Mouse (Mus musculus) mouse trophoblast stem cell (cell line): Measurements from ENCODE around the gene Grin2a.

Source experiments
- in situ Hi-C, 2 experiments: fragments of 300-500 bp; cut with MseI, MboI; formaldehyde crosslinking; loops; 2 replicates in 1 of 2; 3 replicates in 1 of 2; pipeline ENCODE4 v1.15.1; 2025

The Grin2a gene

DNA sequence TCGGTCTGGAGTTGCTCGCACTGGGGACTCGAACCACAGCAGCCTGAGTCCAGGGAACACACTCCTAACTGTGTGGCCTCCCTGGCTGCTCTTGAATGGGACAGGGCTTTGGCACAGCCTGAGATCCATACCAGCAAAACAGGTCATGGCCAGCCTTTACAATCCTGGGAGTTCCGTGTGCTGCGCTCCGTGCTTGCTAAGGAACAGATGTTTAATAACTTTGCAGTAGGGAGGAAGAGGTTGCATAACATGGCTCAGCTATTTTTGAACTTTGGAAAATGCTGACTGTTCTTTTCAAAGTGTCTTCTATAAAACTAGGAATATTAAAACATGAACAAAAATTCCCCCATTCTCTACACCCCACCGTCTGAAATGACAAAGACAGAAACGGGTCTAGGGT, 238.5 kb downstream of the Grin2a start:
- in situ Hi-C loops, result no loop called here

DNA sequence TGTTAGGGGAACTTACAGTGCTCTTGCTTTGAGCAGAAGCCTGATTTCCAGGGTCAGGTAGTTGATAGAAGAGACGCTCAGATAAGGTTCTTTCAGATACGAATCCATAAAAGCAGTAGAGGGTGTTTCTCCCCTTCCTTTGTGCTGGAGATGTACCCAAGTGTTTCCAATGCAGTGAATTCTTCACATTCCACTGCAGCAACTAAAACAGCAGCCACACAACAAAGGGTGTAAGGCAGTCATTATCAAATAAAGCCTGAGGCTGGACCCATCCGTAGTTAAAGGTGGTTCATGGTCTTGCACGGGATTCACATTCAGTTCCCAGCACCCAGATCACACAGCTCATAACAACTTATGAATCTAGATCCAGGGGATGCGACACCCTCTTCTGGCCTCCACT, 241.3 kb downstream of the Grin2a start:
- in situ Hi-C loops, result no loop called here

DNA sequence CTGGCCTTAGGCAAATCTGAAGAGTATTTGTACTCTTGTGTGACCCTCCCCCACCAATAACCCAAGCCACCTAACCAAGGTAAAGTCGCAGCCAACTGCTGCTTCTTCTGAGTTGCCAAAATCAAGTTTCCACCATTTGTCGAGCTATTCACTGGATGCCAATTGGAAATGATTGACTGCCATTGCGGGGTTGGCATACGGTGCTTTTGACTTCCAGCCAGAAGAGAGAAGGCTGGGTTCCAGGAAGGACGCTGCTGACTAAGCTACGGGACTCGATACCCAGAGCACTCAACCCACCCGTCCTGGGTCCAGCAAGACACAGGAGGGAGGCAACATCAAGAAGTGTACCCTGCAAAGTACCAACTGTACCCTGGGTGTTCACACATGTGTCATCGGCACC, 242.3 kb downstream of the Grin2a start:
- in situ Hi-C loops, result no loop called here

DNA sequence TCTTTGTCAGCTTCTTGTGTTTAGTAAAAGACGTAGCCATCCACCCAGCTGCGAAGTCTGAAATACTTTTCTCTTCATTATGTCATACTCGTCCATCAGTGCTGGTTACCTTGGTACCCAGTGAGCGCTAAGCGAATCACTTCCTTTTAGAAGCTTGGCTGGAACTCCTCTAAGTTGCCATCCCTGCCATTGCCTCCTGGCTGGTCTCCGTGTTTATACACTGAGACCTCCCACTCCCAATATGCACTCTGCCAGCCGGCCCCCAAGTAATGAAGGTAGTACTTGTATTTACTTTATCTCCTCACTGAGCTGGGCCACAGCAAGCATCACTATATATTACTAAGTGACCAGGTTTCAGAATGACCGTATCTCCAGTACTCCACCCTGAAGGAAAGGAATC, 242.8 kb downstream of the Grin2a start:
- in situ Hi-C loops, result no loop called here

DNA sequence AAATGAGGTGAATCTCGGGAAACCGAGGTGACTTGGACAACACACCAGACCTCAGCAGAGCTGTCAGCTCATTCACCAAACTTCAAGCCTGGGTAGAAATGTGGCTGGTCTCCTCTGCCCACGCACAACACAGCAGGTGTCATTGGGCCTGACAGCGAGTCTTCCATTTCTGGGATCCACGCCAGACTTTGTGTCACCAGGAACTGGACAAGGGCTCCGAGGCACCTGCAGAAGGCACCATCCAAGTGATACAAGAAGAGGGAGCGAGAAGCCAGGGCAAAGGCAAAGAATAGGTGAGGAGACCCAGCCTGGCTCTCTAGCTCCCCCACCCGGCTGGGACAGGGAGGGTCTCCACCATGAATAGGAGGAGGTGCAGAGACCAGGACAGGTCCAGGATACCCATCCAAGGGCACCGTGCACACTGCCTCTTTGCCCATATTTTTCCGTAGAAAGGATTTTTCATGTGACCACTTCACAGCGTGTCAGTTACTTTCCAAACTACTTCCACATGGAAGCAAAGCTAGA, 244.3 kb downstream of the Grin2a start:
- in situ Hi-C loops, result no loop called here

DNA sequence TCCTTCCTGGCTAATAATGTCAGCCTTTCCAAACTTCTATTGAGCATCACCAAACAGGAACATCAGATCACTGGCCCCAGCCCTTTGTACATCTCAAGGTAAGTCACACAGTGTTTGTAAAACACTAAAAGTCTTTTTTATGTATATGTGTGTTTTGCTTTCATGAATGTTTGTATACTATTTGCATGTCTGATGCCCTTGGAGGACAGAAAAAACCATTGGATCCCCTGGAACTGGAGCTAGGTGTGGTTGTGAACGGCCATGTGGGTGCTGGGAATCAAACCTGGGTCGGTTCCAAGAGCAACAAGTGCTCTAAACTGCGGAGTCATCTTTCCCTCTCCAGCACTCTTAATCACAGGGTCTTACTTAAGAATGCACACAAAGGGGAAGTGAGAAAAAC, 245.7 kb downstream of the Grin2a start:
- in situ Hi-C loops, result loop anchor here in 1 of 2 experiments (25.0 kb wide), 1 partner anchor 737 kb away; no protein-coding TSS in a partner anchor

DNA sequence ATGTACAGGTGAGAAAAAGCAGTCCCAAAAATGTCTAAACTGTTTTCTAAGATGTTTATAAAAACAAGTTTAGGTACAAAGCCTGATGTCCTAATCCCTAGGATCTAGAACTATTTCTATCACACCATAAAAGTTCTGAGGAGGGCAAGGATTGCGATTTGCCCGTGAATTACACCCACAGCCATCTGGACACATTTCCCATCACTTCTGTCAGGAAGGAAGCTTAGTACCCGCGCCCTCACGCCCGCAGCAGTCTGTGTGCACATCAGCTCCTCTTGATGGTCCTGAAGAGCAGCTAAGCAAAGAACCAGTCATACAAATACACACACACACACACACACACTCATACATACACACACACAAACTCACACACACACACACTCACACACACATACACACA, 252.9 kb downstream of the Grin2a start:
- in situ Hi-C loops, result loop anchor here in 1 of 2 experiments (25.0 kb wide), 1 partner anchor 730 kb away; no protein-coding TSS in a partner anchor

DNA sequence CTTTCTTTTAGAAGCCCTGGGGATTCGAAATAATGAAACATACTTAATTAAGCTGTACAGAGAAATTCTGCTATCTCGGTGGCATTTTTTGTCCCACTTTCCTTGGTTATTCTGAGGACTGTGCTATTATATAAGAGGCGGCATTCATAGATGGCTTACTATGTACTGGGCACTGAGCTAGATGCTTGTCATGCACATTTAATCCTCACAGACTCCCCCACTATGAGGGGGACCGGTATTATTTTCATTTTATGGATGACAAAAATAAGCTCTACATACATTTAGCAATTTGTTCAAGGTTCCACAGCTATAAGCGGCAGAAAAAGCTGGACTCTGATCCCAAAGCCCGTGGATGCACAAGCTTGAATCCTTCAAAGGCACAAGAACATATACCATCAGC, 256.7 kb downstream of the Grin2a start:
- in situ Hi-C loops, result loop anchor here (10.0 to 25.0 kb wide), 2 partner anchors 726 to 854 kb away; no protein-coding TSS in a partner anchor

DNA sequence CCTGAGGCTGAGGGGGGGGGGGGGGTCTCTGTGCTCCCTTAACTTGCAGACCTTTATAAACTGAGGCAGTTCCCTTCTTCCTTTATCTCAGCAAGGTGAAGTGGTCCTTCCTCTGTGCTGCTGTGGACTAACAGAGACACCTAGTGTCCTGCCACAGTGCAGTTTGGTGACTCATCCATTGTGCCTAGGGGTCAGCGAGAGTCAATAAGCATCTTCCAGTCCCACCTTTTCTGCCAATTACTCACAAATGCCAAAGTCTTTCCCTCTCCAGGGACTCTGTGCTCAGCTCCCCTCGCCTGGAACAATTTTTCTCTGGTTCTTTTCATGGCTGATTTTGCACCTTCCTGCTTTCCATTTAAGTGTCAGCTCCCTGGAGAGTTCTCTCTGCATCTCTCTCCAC, 258.2 kb downstream of the Grin2a start:
- in situ Hi-C loops, result loop anchor here (10.0 to 25.0 kb wide), 2 partner anchors 725 to 852 kb away; no protein-coding TSS in a partner anchor

DNA sequence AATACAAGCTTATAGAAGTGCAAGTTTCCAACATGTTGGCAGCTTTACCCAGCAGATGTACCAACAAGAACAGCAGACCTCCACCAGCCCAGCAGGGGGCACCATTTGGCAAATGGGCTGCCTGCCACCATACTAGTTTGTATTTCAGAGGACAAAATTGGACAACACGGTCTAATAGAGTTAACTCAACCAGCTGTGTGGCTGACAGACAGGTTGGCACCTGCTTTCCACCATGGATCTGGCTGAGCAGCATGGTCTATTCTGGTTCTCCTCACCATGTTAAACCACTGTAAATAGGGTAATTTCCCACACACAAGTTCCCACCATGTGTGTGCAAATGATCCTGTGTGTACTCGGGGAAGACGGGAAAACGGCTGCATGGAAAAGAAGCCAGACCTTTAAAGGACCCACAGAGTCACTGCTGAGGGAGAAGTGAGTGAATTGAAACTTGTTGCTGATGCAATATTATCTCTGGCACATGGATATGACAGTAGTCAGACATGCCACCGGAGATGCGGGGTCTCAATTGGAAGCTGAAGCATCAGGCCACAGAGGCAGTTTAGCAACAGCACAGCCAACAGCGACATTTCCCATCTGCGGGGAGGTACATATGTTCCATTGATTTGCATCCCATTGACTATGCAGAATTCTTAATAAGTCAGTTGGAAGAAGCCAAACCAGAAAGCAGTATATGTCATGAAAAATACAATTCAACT, 259.8 kb downstream of the Grin2a start:
- in situ Hi-C loops, result loop anchor here (10.0 to 25.0 kb wide), 2 partner anchors 723 to 851 kb away; no protein-coding TSS in a partner anchor

DNA sequence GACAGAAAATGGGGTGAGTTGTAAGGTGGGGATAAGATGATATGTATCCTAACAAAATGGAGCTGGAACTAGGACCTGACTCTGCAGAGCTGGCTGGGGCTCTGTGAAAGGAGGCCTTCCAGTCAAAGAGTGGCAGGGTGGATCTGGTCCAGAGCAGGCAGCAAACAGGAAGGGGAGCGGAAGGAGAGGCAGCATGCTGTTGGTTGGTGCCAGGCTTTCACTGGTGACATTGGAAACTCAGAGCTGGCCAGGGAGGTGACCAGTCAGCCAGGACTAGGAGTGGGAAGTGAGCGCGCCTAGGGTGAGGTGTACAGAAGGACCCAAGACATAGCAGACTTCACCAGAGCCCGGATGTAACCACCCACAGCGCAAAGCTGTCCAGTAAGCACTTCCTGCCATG, 267.8 kb downstream of the Grin2a start:
- in situ Hi-C loops, result loop anchor here in 1 of 2 experiments (25.0 kb wide), 1 partner anchor 715 kb away; no protein-coding TSS in a partner anchor

DNA sequence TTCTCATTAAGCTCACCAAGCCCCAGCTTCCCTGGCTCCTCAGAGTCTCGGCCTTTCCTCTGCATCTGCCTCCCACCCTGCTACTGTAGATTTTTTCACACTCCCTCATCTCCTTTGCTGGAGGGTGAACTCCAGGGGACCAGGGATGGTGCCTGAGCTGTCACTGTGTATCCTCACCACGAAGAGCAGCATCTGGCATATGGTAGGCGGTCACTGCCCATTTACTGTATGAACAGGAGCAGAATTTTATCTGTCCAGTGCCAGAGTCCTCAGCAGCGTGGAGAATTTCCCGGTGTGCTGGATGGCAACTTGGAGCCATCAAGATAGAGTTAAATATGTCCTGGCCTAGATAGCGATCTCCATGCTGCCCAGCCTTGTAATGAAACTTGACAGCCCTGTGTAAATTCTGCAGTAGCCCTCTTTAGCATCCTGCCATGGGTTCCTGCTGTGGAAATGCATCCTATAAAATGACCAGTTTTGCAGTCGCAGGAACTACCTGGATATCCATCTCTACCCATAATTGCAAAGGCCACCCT, 269.7 kb downstream of the Grin2a start:
- in situ Hi-C loops, result loop anchor here in 1 of 2 experiments (25.0 kb wide), 1 partner anchor 713 kb away; no protein-coding TSS in a partner anchor

DNA sequence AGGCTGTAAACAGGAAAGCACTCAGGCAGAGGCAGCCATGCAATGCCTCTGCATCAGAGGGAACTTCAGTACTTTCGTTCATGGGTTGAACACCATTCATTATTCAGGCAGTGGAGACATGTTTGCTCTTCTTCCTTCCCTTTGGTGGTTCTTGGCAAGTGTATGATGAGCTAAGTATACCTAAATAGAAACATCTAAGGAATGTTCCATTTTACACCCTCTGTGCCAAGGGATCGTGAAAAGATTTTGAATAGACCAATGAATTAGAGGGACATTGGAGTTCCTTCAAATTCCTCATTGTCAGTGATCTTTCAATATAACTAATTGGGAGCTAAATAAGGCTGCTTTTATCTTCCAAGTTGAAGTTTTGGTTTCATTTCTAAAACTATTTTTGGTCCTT, 284.0 kb downstream of the Grin2a start:
- in situ Hi-C loops, result no loop called here

DNA sequence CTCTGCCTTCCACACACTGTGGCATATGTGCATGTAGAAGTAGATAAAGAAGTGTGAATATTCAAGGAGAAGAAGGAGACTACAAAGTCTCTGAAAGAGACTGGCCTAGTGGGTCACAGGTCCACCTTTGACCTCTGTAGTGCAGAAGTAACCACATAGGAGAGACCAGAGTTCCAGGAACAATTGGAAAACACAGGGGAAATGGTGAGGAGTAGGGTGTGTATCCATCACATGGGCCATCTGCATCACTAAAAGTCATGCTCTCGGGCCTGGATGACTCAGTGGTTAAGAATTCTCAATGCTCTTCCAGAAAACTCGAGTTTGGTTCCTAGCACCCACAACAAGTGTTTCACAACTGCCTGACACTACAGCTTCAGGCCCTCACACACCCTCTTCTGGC, 285.4 kb downstream of the Grin2a start:
- in situ Hi-C loops, result no loop called here

DNA sequence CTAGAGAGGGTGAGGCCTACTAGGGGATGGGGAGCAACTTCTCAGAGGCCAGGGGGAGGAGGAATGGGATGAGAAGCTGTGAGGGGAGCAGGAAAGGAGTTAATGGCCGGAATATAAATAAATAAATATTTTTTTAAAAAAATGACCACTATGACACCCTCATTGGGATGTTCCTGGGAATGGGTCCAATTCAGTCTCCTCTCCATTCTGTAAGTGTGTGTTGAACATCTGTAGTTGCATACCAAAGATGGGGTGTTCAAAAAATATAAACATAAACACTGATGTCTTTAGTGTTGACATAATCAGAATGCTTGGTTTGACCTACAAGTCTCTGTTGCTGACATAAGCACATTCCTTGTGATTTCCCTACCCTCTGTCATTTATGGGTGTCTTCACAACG, 298.2 kb downstream of the Grin2a start:
- in situ Hi-C loops, result no loop called here

DNA sequence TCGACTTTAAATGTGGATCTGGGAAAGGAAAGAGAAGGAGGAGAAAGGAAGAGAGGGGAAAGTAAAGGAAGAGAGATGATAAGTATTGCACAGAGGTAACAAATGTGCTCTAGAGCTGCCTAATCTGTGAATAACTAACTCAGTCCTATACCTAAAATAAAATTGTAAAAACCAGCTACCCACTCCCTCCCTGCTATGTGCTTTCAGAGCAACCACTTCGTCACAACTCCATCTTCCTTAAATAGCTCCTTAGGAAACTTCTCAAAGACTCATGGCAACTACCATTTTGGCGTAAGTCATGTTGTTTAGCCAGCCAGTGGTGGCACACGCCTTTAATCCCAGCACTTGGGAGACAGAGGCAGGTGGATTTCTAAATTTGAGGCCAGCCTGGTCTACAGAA, 301.3 kb downstream of the Grin2a start:
- in situ Hi-C loops, result no loop called here

DNA sequence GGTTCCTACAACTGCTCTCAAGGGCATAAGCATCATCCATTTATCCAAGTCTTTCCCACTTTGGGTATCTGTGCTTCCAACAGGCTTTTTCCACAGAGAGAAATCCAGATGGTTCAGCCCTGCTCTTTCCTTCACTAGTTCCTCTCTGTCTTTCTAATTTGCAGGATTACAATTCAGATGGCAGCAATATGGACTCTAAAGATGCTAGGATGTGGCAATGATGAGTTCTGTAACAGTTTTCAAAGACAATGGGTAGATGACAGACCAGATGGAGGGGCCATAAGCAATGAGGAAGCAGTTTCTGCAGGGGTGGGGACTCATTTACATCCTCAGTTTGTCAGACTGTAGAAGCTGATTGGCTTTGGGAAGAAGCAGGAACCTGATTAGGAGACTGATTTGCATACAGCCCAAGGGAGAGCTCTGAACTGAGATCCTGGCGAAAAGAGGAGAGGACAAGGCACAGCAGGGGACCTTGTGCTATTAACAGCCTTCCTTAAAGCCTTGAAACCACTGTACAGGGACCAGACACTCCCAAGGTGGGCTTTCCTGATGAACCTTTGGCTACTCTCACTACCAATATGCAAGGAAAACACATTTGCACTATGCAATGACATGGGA, 306.7 kb downstream of the Grin2a start:
- in situ Hi-C loops, result no loop called here

DNA sequence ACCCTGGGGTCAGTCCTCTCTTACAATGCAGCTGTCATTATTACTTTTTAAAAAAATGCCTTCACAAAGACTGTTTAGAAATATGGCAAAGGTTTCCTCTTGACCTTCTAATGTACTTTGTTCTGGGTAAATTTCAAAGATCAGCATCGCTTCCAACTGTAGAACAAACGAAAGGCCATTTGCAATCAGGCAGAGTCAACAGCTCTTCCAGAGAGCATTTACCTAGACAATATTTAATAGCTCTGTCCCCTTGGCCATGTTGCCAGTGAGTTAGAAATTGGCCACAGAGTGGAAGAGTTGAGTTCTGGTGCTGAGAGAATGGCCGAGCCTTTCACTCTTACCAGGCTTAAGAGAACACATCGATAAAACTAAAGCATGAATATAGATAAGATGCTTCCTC, 314.8 kb downstream of the Grin2a start:
- in situ Hi-C loops, result no loop called here

DNA sequence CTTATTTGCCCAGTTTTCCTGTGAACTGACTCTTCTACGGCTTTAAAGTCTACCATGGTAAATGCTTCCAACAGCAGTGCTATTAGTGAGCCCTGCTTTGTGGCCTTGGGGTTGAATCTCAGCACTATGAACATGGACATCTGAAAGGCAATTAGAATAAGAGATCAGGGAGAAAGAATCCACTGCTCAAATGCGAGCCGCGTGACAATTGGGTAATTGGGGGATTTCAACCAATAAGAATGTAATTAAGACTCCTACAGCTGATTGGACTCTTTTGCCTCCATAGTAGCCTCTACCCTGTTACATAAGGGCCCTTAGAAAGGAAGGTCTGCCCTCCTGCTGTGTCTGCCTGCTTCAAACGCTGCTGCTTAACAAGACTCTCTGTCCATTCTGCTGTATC, 315.4 kb downstream of the Grin2a start:
- in situ Hi-C loops, result no loop called here

DNA sequence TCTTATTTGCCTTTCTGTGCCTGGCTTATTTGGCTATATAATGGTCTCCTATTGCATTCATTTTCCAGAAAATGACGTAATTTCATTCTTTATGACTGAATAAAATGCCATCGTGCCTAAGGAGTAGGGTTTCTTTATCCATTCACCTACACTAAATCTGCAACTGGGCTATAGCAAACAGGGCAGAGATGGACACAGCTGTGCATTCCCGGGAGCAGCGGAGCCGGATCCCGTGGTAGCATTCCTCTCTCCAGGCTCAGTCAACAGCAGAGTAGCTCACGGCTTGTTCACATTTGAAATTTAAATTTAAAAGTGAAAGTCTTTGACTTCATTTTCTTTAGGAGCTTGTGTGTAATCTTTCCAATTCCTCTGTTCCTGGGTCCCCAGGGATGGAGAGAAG, 316.6 kb downstream of the Grin2a start:
- in situ Hi-C loops, result no loop called here

DNA sequence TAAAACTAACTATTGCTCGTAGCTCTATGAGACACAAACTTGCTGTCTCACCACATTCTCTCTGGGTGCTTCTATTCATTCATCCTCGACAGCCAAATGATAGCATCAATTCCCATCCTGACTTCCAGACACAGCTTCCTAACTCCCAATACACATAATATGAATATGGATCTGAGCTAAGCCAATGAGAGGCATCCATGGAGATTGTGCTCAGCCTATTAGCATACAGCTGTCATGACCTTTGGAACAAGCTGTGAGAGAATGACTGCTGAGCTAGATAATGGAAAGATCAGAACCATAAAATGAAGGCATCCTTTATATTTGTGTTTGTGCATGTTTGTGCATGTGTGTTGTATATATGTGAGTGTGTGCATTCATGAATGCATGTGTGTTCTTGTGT, 323.0 kb downstream of the Grin2a start:
- in situ Hi-C loops, result no loop called here

DNA sequence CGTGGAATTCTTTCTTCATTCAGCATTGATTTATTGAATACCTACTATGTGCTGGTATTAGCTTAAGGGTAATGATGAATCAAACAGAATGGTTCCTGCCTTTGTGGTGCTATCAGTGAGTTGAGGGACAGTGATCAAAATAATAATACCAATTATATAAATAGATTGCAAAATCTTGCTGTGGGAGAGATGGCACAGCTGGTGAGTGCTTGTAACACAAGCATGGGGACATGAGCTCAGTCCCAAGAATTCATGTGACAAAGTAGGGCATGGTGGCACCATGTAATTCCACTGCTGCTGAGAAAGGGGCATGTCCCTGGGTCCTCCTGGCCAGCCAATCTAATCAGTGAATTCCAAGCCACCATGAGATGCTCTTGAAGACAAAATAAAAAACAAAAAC, 324.1 kb downstream of the Grin2a start:
- in situ Hi-C loops, result no loop called here

DNA sequence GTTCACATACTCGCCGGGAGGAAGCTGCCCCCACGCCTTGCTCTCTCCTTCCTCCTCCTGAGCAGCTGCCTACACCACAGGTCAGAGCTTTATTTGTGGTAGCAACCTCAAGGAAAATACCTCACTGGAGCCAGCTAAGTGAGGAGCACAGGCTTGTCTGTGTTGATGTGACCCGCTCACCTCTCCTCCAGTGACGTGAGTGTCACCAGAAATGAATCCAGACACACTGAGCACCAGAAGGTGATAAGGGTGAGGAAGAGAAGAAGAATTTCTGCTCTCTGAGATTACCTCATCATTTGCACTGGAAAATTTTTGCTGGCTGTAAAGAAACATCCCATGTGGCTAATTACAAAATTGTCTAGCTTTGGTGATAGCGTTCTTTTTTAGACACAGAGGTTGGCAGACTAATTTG, 324.6 kb downstream of the Grin2a start:
- in situ Hi-C loops, result no loop called here
